ENCODE assay signal across 8 mouse cellular contexts in the genomic region with DNA sequence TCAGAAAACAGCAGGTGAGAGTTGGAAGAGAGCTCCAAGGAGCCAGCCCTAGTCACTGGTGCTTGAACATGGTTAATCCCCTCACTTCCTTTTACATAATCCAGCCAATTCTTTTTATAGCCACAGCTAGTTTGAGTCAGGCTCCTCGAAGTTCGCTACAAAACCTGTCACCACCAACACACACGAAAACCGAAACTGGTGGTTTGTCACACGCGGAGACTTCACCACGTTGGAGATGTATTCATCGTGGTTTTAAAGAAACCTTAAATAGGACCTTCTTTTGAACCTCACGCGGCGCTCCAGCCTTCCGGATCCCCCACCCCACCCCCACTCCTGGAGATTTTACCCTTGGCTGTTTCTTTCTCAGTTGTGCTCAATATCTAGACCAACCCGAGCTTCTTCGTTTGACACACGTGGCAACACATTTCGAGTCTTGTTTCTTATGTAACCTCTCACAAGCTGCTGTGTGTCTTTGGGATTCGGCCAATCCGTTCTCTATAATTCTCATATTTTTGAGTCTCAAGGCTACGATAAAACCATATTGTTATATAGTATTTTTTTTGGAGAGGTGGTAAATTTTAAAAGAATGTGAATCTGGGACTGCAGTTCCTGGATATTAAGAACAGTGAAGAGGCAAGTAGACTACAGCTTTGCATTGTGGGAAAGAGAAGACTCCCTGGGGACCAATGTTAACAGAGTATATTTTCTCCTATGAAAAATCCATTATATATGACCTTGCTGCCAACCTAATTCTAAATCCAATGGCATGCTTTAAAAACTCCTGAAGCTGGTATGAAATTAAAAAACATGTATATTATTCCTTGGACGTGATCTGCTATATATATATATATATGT. TPM values are rescaled to one million over a fixed set of nuclear protein-coding genes. Genes with fewer than 3 reads are reported as not detected.
DNase-seq lines count a peak whose midpoint lies in the region; ATAC-seq and TF ChIP-seq lines count a peak whose summit lies in the region.

No protein-coding gene starts in this region.

- no peaks in the 10 kb centered on the region for H3K36me3 ChIP-seq in myocyte (ENCODE audit: control insufficient read depth, insufficient read depth)

- no peak for DNase-seq in cerebellum, postnatal 4 days (ENCODE audit: low spot score in 2 of 2)
- DNase-seq in cerebellum, adult 9-10 months: peak; percentile 71
- peak; percentile 27 for DNase-seq in gastrocnemius, adult 18-20 months (ENCODE audit: low spot score)
- DNase-seq in left cerebral cortex, postnatal 36 days (ENCODE audit: low spot score in 2 of 2): peak; percentile 66 to 67
- no peak for DNase-seq in urinary bladder, postnatal 25 days (ENCODE audit: low spot score)

- peak; percentile 56 for ATAC-seq in cerebellum, adult (ENCODE audit: insufficient number of reproducible peaks, low FRiP score, low TSS enrichment)
- peak; percentile 75 for ATAC-seq in inflammation-experienced regulatory T-cells, adult 6 months

- intact Hi-C loops in left cerebral cortex, postnatal 36 days (cut with DNase I): loop anchor here (2.0 kb wide), 1 partner anchor 21 kb away; the partner anchor contains the start of gene Zdhhc17

- H3K27me3 ChIP-seq in myocyte (ENCODE audit: control insufficient read depth, insufficient read depth, insufficient read length): no peaks in the 10 kb centered on the region

- peak overlapping the region; percentile 14 for H3K4me3 ChIP-seq in myocyte

- no peak overlapping the region for H3ac ChIP-seq in myocyte (ENCODE audit: control insufficient read depth, insufficient read length)

- TF ChIP-seq POLR2A in myocyte (IDR thresholded peaks at IDR 0.05; ENCODE audit: insufficient read length, low read depth): no peak

- H3K4me2 ChIP-seq in myocyte (ENCODE audit: low read depth): peak overlapping the region; percentile 90

- no peaks in the 10 kb centered on the region for H3K79me2 ChIP-seq in myocyte (ENCODE audit: control insufficient read depth, insufficient read depth)

TF ChIP-seq in myocyte, 11 proteins besides CTCF, POLR2A, EP300 and RAD21:
- TF ChIP-seq MYOG (IDR thresholded peaks at IDR 0.05; ENCODE audit: control insufficient read depth in 1 of 3, insufficient read depth in 1 of 3, insufficient read length in 2 of 3, low read depth in 2 of 3) (no peak), TCF3 (IDR thresholded peaks at IDR 0.05; ENCODE audit: insufficient read length, low read depth) (no peak), MYOD1 (IDR thresholded peaks at IDR 0.05; ENCODE audit: control insufficient read depth in 1 of 3, insufficient read length in 2 of 3, low read depth in 2 of 3) (no peak), POLR2AphosphoS2 (IDR thresholded peaks at IDR 0.05; ENCODE audit: insufficient read length, low read depth) (no peak), REST (IDR thresholded peaks at IDR 0.05; ENCODE audit: insufficient read depth, insufficient read length) (no peak), USF1 (IDR thresholded peaks at IDR 0.05; ENCODE audit: low read depth) (no peak), CEBPB (IDR thresholded peaks at IDR 0.05; ENCODE audit: insufficient read depth, poor library complexity, severe bottlenecking) (no peak), MAX (IDR thresholded peaks at IDR 0.05; ENCODE audit: low read depth) (no peak), TCF12 (IDR thresholded peaks at IDR 0.05; ENCODE audit: insufficient read depth, poor library complexity, severe bottlenecking) (no peak), E2F4 (IDR thresholded peaks at IDR 0.05; ENCODE audit: insufficient read depth) (no peak), SRF (IDR thresholded peaks at IDR 0.05; ENCODE audit: control insufficient read depth, insufficient read length, low read depth) (no peak)

RNA-seq across cellular contexts. Expression of gene Zdhhc17, which starts 21.8 kb away (rescaled TPM):
- 10 to 100 TPM; 17.1 to 19.2 TPM for total RNA-seq in gastrocnemius, adult 18-20 months (2021)
- 10 to 100 TPM; 12.5 to 23.8 (median 19.7) TPM for polyA plus RNA-seq in inflammation-experienced regulatory T-cells, adult 6 months (2017; shearing (Covaris generic))
- 100 to 1,000 TPM; 102 to 122 TPM for total RNA-seq in left cerebral cortex, postnatal 36 days (2021)
- polyA plus RNA-seq in myocyte (2012; fragmentation: generic; extraction: Trizol): 6.6 TPM

Comparison
In these comparisons a context has a peak if more than half of its experiments do, and no peak if none do; other contexts are left out.
1. DNase-seq: peak in cerebellum, adult 9-10 months (single experiment), gastrocnemius, adult 18-20 months (single experiment) and left cerebral cortex, postnatal 36 days (2 of 2); none in cerebellum, postnatal 4 days (0 of 2) and urinary bladder, postnatal 25 days (single experiment).
2. RNA of gene Zdhhc17, which starts 21.8 kb away (total RNA-seq): 102 to 122 TPM in left cerebral cortex, postnatal 36 days; 17.1 to 19.2 TPM in gastrocnemius, adult 18-20 months; every median in the first group is over 4 times any median in the second.